Comparison of ENCODE assay signal across 9 mouse cellular contexts in genomic region chr12:74333016-74333415, GRCm38 (mm10). TPM values are rescaled to one million over a fixed set of nuclear protein-coding genes. Genes with fewer than 3 reads are reported as not detected.
DNase-seq lines count a peak whose midpoint lies in the region; ATAC-seq and TF ChIP-seq lines count a peak whose summit lies in the region.
"Had no signal": no experiment of that assay in that cellular context is flagged by ENCODE, and none has a peak within 500 bp of the region (broad histone marks: within the 10 kb centered on the region; RNA-seq: fewer than 3 reads in every experiment).

No protein-coding gene starts in this region.

- TF ChIP-seq CTCF in gastrocnemius, adult 2 months (IDR thresholded peaks at IDR 0.05): peak; percentile 83
- peak; percentile 84 for TF ChIP-seq CTCF in liver, adult 2 months (IDR thresholded peaks at IDR 0.05; ENCODE audit: low read depth, low read length)

- H3K4me2 ChIP-seq in kidney, embryonic 15.5 days: no peak overlapping the region
- H3K4me2 ChIP-seq in neural tube, embryonic 14.5 days (ENCODE audit: low read depth, low read length): no peak overlapping the region
- H3K4me2 ChIP-seq: embryonic facial prominence, embryonic 12.5 days had no signal

- TF ChIP-seq POLR2A in liver, adult 2 months (IDR thresholded peaks at IDR 0.05; ENCODE audit: extremely low read depth, insufficient read depth, low read length): no peak

- no peaks in the 10 kb centered on the region for H3K4me1 ChIP-seq in kidney, embryonic 15.5 days
- no peaks in the 10 kb centered on the region for H3K4me1 ChIP-seq in liver, adult 2 months (ENCODE audit: control insufficient read depth, insufficient read depth, low read length)
- H3K4me1 ChIP-seq in neural tube, embryonic 14.5 days (ENCODE audit: control insufficient read depth, insufficient read depth, low read length): no peaks in the 10 kb centered on the region
- H3K4me1 ChIP-seq: embryonic facial prominence, embryonic 12.5 days had no signal

- intact Hi-C loops in gastrocnemius, adult 2 months (cut with DNase I): loop anchor here (5.0 kb wide), 1 partner anchor 1059 kb away; no protein-coding TSS in a partner anchor

- no peaks in the 10 kb centered on the region for H3K79me2 ChIP-seq in liver, adult 2 months (ENCODE audit: control insufficient read depth, insufficient read depth, low read length)

- H3K9me3 ChIP-seq in kidney, embryonic 15.5 days (replicated peaks): no peaks in the 10 kb centered on the region
- no peaks in the 10 kb centered on the region for H3K9me3 ChIP-seq in neural tube, embryonic 14.5 days (ENCODE audit: control insufficient read depth, low read length)
- H3K9me3 ChIP-seq: embryonic facial prominence, embryonic 12.5 days had no signal

- no peak overlapping the region for H3K27ac ChIP-seq in gastrocnemius, adult 2 months
- H3K27ac ChIP-seq in kidney, embryonic 15.5 days: no peak overlapping the region
- H3K27ac ChIP-seq in liver, adult 2 months (replicated peaks; ENCODE audit: insufficient read depth, low read depth, low read length): no peak overlapping the region
- H3K27ac ChIP-seq in neural tube, embryonic 14.5 days (ENCODE audit: low read depth, low read length): no peak overlapping the region
- H3K27ac ChIP-seq: embryonic facial prominence, embryonic 12.5 days had no signal

- no peak overlapping the region for H3K9ac ChIP-seq in kidney, embryonic 15.5 days
- no peak overlapping the region for H3K9ac ChIP-seq in liver, adult 2 months (ENCODE audit: low read depth, low read length)
- no peak overlapping the region for H3K9ac ChIP-seq in neural tube, embryonic 14.5 days (replicated peaks; ENCODE audit: low read depth, low read length)
- H3K9ac ChIP-seq: embryonic facial prominence, embryonic 12.5 days had no signal

- H3K27me3 ChIP-seq in kidney, embryonic 15.5 days: peaks cover 9% of the 10 kb centered on the region; the same call in 1 of the 2 replicates
- no peaks in the 10 kb centered on the region for H3K27me3 ChIP-seq in liver, adult 2 months (ENCODE audit: control insufficient read depth, insufficient read depth, low read length)
- H3K27me3 ChIP-seq in neural tube, embryonic 14.5 days (ENCODE audit: control insufficient read depth, insufficient read depth, low read length): no peaks in the 10 kb centered on the region
- H3K27me3 ChIP-seq: embryonic facial prominence, embryonic 12.5 days had no signal

- ATAC-seq in kidney, embryonic 15.5 days (replicated peaks; ENCODE audit: low FRiP score): 0 out of 2 replicates have a peak, but pooled peaks have one; percentile 67
- peak; percentile 74 for ATAC-seq in neural tube, embryonic 14.5 days (ENCODE audit: low read depth)

- WGBS in kidney, embryonic 15.5 days: 25% methylated on average over 13 of the region's 13 CpGs
- 20% methylated on average over 13 of the region's 13 CpGs for WGBS in liver, adult 2 months
- WGBS in neural tube, embryonic 14.5 days: 23% methylated on average over 13 of the region's 13 CpGs

- no peak overlapping the region for H3K4me3 ChIP-seq in gastrocnemius, adult 2 months
- no peak overlapping the region for H3K4me3 ChIP-seq in kidney, embryonic 15.5 days (replicated peaks)
- no peak overlapping the region for H3K4me3 ChIP-seq in liver, adult 2 months (ENCODE audit: insufficient read depth, low read depth, low read length)
- H3K4me3 ChIP-seq in neural tube, embryonic 14.5 days (ENCODE audit: low read depth, low read length): no peak overlapping the region
- H3K4me3 ChIP-seq: embryonic facial prominence, embryonic 12.5 days had no signal

- H3K36me3 ChIP-seq in kidney, embryonic 15.5 days: no peaks in the 10 kb centered on the region
- no peaks in the 10 kb centered on the region for H3K36me3 ChIP-seq in liver, adult 2 months (ENCODE audit: control insufficient read depth, insufficient read depth, low read length)
- no peaks in the 10 kb centered on the region for H3K36me3 ChIP-seq in neural tube, embryonic 14.5 days (ENCODE audit: control insufficient read depth, insufficient read depth, low read length)
- H3K36me3 ChIP-seq: embryonic facial prominence, embryonic 12.5 days had no signal

- DNase-seq in urinary bladder, adult 18-20 months (ENCODE audit: low spot score in 2 of 2): peak; percentile 18 to 23
- DNase-seq in urinary bladder, postnatal 10 days (ENCODE audit: low spot score): no peak
- DNase-seq in cerebellum, postnatal 25 days: peak; percentile 67 to 85
- peak; percentile 80 for DNase-seq in gastrocnemius, adult 2 months
- DNase-seq in liver, adult 2 months (ENCODE audit: extremely low read depth, low read depth, low spot score): peak; percentile 40
- peak; percentile 35 to 77 for DNase-seq in thymus, postnatal 10 days (ENCODE audit: low spot score in 2 of 2)

RNA-seq across cellular contexts. Expression of gene Gm11042, which starts 16.8 kb away (rescaled TPM):
- not detected for total RNA-seq in gastrocnemius, adult 2 months (2021)
- polyA plus RNA-seq in kidney, embryonic 15.5 days (2015; fragmentation: Nextera tagmentation; extraction: Ambion mirVana): not detected in 2 replicates
- not detected in 2 replicates for total RNA-seq in liver, adult 2 months (2014; rRNA removed)
- polyA plus RNA-seq in liver, adult 2 months (2012; rRNA removed): not detected in 2 replicates
- polyA plus RNA-seq in neural tube, embryonic 14.5 days (2014; fragmentation: Nextera tagmentation; extraction: Ambion mirVana): not detected in 2 replicates
- polyA plus RNA-seq: embryonic facial prominence, embryonic 12.5 days had no signal
